Mouse (Mus musculus): ENCODE results near the gene Lamc3. TPM values are rescaled to one million over a fixed set of nuclear protein-coding genes. Genes with fewer than 3 reads are reported as not detected.
"Not testable (repeated sequence)": the region's sequence is repeated elsewhere in the genome, so short reads cannot be mapped to it uniquely, and the experiment has no call there.

Lamc3 gene
- polyA plus RNA-seq, 1 experiment from 2014 or later, result 0.34 TPM

- Histone ChIP-seq H3K9me3 (no peaks in the 10 kb centered on the region), H3K9ac (no peak overlapping the region), H3K4me2 (replicated peaks) (no peak overlapping the region), H3K27me3 (no peaks in the 10 kb centered on the region), H3K4me3 (no peak overlapping the region), H3K36me3 (no peaks in the 10 kb centered on the region), H3K4me1 (peaks cover 19% of the 10 kb centered on the region), H3K27ac (no peak overlapping the region)
- WGBS, result 72% methylated on average over 9 of the region's 9 CpGs
- ATAC-seq (ENCODE audit: low FRiP score, low read depth), result no peak
Measured at GRCm38 (mm10) chr2:31906407-31906806, 19.3 kb downstream of the Lamc3 start.

DNA sequence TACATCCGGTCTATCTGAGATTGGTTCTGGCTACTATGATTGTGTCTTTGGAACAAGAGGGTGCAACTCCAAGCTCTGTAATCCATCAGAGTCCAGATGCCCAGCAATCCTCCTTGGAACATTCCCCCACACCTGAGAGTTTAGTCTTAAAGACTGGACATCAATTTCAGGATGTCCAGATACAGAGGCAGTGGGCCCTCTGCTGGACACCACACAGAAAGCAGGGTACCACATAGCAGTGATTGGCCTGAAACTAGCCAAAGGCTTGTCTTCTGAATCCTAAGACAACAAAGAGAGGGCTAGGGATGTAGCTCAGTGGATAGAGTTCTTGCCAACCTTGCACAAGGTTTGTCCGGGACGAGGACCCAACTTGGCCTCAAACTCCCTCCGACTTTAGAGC, 25.5 kb downstream of the Lamc3 start:
- no peaks in the 10 kb centered on the region for H3K36me3 ChIP-seq
- no peak overlapping the region for H3K4me3 ChIP-seq
- no peak overlapping the region for H3K27ac ChIP-seq
- H3K9ac ChIP-seq, result no peak overlapping the region
- no peaks in the 10 kb centered on the region for H3K4me1 ChIP-seq
- 66% methylated on average over 4 of the region's 4 CpGs for WGBS
- ATAC-seq (ENCODE audit: low FRiP score, low read depth), result no peak
- H3K27me3 ChIP-seq, result no peaks in the 10 kb centered on the region
- no peak overlapping the region for H3K4me2 ChIP-seq (replicated peaks)
- no peaks in the 10 kb centered on the region for H3K9me3 ChIP-seq

GRCm38 (mm10) chr2:31914213-31914612, 27.1 kb downstream of the Lamc3 start:
- ATAC-seq (ENCODE audit: low FRiP score, low read depth); H3K4me2 ChIP-seq (replicated peaks); H3K36me3 ChIP-seq; H3K9me3 ChIP-seq; H3K27ac ChIP-seq; H3K27me3 ChIP-seq; H3K4me3 ChIP-seq; H3K4me1 ChIP-seq; H3K9ac ChIP-seq: not testable (repeated sequence)

GRCm38 (mm10) chr2:31915112-31915511, 28.0 kb downstream of the Lamc3 start:
- no peak for ATAC-seq (ENCODE audit: low FRiP score, low read depth)
- H3K36me3 ChIP-seq, result no peaks in the 10 kb centered on the region
- H3K9ac ChIP-seq, result no peak overlapping the region
- no peaks in the 10 kb centered on the region for H3K9me3 ChIP-seq
- H3K27me3 ChIP-seq, result no peaks in the 10 kb centered on the region
- H3K4me2 ChIP-seq (replicated peaks), result no peak overlapping the region
- H3K4me1 ChIP-seq, result no peaks in the 10 kb centered on the region
- 21% methylated on average over 4 of the region's 4 CpGs for WGBS
- no peak overlapping the region for H3K27ac ChIP-seq
- no peak overlapping the region for H3K4me3 ChIP-seq

GRCm38 (mm10) chr2:31917636-31918035, 30.5 kb downstream of the Lamc3 start:
- no peaks in the 10 kb centered on the region for H3K9me3 ChIP-seq
- no peaks in the 10 kb centered on the region for H3K4me1 ChIP-seq
- H3K36me3 ChIP-seq, result no peaks in the 10 kb centered on the region
- 24% methylated on average over 4 of the region's 4 CpGs for WGBS
- ATAC-seq (ENCODE audit: low FRiP score, low read depth), result no peak
- H3K4me3 ChIP-seq, result no peak overlapping the region
- H3K27me3 ChIP-seq, result 0 out of 2 replicates have a peak, but pooled peaks cover 9% of the 10 kb centered on the region
- H3K9ac ChIP-seq, result no peak overlapping the region
- no peak overlapping the region for H3K27ac ChIP-seq
- no peak overlapping the region for H3K4me2 ChIP-seq (replicated peaks)

GRCm38 (mm10) chr2:31923645-31924044, 36.6 kb downstream of the Lamc3 start:
- Histone ChIP-seq H3K4me1 (no peaks in the 10 kb centered on the region), H3K27me3 (0 out of 2 replicates have a peak, but pooled peaks cover 9% of the 10 kb centered on the region), H3K9ac (no peak overlapping the region), H3K4me2 (replicated peaks) (no peak overlapping the region), H3K27ac (no peak overlapping the region), H3K36me3 (no peaks in the 10 kb centered on the region), H3K4me3 (no peak overlapping the region), H3K9me3 (no peaks in the 10 kb centered on the region)
- WGBS, result 73% methylated on average over 4 of the region's 4 CpGs
- no peak for ATAC-seq (ENCODE audit: low FRiP score, low read depth)

DNA sequence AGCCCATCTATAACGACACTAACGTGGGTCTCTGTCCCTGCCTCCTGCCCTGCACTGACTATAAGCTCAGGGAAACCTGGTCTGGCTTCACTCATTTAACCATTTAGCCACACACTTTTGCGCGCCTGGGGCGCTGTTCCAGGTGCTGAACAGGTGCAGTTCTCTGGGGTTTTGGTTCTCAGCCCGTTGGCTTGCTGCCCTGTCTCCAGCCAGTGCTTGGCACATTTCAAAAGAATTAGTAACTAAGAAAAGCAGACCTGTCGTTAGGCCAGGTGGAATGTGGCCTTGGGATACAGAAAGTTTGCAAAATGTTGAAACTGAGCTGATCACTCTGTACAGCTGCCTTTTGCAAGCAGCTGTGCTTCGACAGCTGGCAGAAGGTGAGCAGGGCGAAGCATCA, 37.7 kb downstream of the Lamc3 start:
- WGBS, result 23% methylated on average over 9 of the region's 9 CpGs

GRCm38 (mm10) chr2:31925936-31926335, 38.8 kb downstream of the Lamc3 start:
- Histone ChIP-seq H3K9me3 (no peaks in the 10 kb centered on the region), H3K9ac (no peak overlapping the region), H3K4me3 (no peak overlapping the region), H3K4me1 (no peaks in the 10 kb centered on the region), H3K36me3 (no peaks in the 10 kb centered on the region), H3K4me2 (replicated peaks) (no peak overlapping the region), H3K27ac (no peak overlapping the region), H3K27me3 (0 out of 2 replicates have a peak, but pooled peaks cover 2% of the 10 kb centered on the region)
- WGBS, result 53% methylated on average over 4 of the region's 4 CpGs
- no peak for ATAC-seq (ENCODE audit: low FRiP score, low read depth)

More for the DNA sequence above, 37.7 kb downstream of the Lamc3 start:
- H3K27ac ChIP-seq, result no peak overlapping the region
- H3K36me3 ChIP-seq, result no peaks in the 10 kb centered on the region
- no peak overlapping the region for H3K4me2 ChIP-seq (replicated peaks)
- H3K4me1 ChIP-seq, result no peaks in the 10 kb centered on the region
- 0 out of 2 replicates have a peak, but pooled peaks cover 9% of the 10 kb centered on the region for H3K27me3 ChIP-seq
- H3K9ac ChIP-seq, result no peak overlapping the region
- H3K9me3 ChIP-seq, result no peaks in the 10 kb centered on the region
- H3K4me3 ChIP-seq, result no peak overlapping the region
- ATAC-seq (ENCODE audit: low FRiP score, low read depth), result no peak

GRCm38 (mm10) chr2:31929664-31930063, 42.6 kb downstream of the Lamc3 start:
- H3K27ac ChIP-seq, result no peak overlapping the region
- no peaks in the 10 kb centered on the region for H3K36me3 ChIP-seq
- no peaks in the 10 kb centered on the region for H3K4me1 ChIP-seq
- no peak for ATAC-seq (ENCODE audit: low FRiP score, low read depth)
- 79% methylated on average over 3 of the region's 3 CpGs for WGBS
- no peak overlapping the region for H3K9ac ChIP-seq
- H3K9me3 ChIP-seq, result no peaks in the 10 kb centered on the region
- H3K4me2 ChIP-seq (replicated peaks), result no peak overlapping the region
- H3K4me3 ChIP-seq, result no peak overlapping the region
- no peaks in the 10 kb centered on the region for H3K27me3 ChIP-seq

DNA sequence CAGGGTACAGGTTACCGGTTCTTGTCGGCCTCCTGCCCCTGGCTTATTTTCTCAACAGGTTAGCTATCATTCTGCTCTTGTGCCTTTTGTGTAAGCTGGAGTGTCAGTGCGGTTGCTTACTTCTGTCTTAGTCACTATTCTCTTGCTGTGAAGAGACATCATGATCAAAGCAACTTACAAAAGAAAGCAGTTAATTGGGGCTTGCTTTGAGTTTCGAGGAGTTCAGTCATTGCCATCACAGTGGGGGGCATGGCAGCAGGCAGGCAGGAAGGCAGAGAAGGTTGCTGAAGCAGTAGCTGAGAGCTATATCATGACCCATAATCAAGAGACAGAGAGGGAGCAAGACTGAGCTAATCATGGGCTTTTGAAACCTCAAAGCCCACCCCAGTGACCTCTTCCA, 47.5 kb downstream of the Lamc3 start:
- Histone ChIP-seq H3K9me3 (no peaks in the 10 kb centered on the region), H3K4me2 (replicated peaks) (no peak overlapping the region), H3K9ac (no peak overlapping the region), H3K27ac (no peak overlapping the region), H3K4me3 (no peak overlapping the region), H3K36me3 (no peaks in the 10 kb centered on the region), H3K4me1 (no peaks in the 10 kb centered on the region), H3K27me3 (no peaks in the 10 kb centered on the region)
- no peak for ATAC-seq (ENCODE audit: low FRiP score, low read depth)
- WGBS, result 34% methylated on average over 4 of the region's 4 CpGs

DNA sequence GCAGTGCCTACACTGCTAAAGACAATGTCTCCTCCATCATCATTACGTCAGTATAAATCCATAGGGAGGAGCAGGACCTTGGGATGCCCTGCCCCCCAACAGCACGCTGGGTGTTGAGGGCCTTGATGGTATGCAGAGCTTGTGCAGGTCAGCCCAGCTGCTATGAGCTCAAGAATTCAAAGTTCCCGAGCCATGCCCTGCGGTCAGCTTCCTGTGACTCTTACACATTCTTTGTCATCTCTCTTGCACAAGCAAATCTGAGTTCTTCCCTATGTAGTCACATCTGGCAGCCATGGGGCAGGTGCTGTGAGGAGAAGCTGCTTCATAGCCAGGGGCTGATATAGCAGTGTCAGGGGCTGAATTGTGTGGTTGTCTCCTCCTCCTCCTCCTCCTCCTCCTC, 48.0 kb downstream of the Lamc3 start:
- no peak overlapping the region for H3K4me3 ChIP-seq
- 35% methylated on average over 4 of the region's 4 CpGs for WGBS
- no peaks in the 10 kb centered on the region for H3K4me1 ChIP-seq
- no peak for ATAC-seq (ENCODE audit: low FRiP score, low read depth)
- no peaks in the 10 kb centered on the region for H3K9me3 ChIP-seq
- H3K27ac ChIP-seq, result no peak overlapping the region
- no peaks in the 10 kb centered on the region for H3K27me3 ChIP-seq
- H3K4me2 ChIP-seq (replicated peaks), result no peak overlapping the region
- H3K36me3 ChIP-seq, result no peaks in the 10 kb centered on the region
- H3K9ac ChIP-seq, result no peak overlapping the region

DNA sequence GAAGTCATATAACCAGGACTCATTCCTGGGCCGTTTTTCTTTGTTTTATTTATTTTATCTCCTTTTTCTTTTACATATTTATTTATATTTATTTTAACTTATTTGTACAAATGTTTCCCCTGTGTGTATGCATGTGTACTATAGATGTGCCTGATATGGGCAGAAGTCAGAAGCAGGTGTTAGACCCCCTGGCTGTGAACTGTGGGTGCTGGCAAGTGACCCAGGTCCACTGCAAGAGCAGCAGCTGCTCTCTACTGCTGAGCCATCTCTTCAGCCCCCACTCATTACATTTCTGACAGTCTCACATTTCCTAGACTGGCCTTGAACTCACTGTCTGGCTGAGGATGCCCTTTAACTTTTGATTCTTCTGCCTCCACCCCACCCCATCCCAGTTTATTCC, 51.2 kb downstream of the Lamc3 start:
- Histone ChIP-seq H3K9ac (no peak overlapping the region), H3K27me3 (no peaks in the 10 kb centered on the region), H3K4me3 (no peak overlapping the region), H3K4me2 (replicated peaks) (no peak overlapping the region), H3K9me3 (no peaks in the 10 kb centered on the region), H3K27ac (no peak overlapping the region), H3K4me1 (no peaks in the 10 kb centered on the region), H3K36me3 (no peaks in the 10 kb centered on the region)
- WGBS, result 85% methylated on average over 1 of the region's 1 CpGs
- no peak for ATAC-seq (ENCODE audit: low FRiP score, low read depth)

DNA sequence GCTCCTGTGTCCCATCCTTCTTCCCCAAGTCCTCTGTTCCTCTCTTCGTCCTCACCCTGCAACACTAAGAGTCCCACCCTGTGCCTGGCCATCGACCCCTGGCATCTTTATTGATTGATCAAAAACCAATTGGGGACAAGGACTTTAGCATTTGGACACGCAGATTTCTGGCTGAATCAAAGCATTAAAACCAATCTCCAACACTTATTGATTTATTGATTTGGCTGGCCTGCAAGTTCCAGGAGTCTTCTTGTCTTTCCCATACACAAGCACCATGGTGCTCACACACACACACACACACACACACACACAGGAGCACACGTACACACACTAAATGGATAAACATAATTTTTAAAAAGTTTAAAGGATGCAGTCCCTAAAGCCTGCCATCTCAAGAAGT, 55.9 kb downstream of the Lamc3 start:
- H3K36me3 ChIP-seq, result no peaks in the 10 kb centered on the region
- no peaks in the 10 kb centered on the region for H3K27me3 ChIP-seq
- ATAC-seq (ENCODE audit: low FRiP score, low read depth), result no peak
- H3K9ac ChIP-seq, result no peak overlapping the region
- H3K4me2 ChIP-seq (replicated peaks), result no peak overlapping the region
- H3K27ac ChIP-seq, result no peak overlapping the region
- H3K4me3 ChIP-seq, result no peak overlapping the region
- no peaks in the 10 kb centered on the region for H3K4me1 ChIP-seq
- H3K9me3 ChIP-seq, result no peaks in the 10 kb centered on the region
- WGBS, result 73% methylated on average over 4 of the region's 4 CpGs
